Mouse (Mus musculus) heart, adult 11 months (tissue): Measurements from ENCODE around the gene Lalba.
"Not testable (repeated sequence)": the region's sequence is repeated elsewhere in the genome, so short reads cannot be mapped to it uniquely, and the experiment has no call there.

ENCODE experiments used
- DNase-seq: peaks from one replicate; pipeline ENCODE4 v3.0.0; 2022

The Lalba gene

GRCm38 (mm10) chr15:98482701-98483100 is at the start of gene Lalba:
Gene Lalba (minus strand): TSS chr15:98482721.
- peak; percentile 94 for DNase-seq

GRCm38 (mm10) chr15:98532281-98532680 is 49.8 kb upstream of the Lalba start:
- peak; percentile 90 for DNase-seq

GRCm38 (mm10) chr15:98528066-98528563 is 45.6 kb upstream of the Lalba start:
- DNase-seq: no peak

DNA sequence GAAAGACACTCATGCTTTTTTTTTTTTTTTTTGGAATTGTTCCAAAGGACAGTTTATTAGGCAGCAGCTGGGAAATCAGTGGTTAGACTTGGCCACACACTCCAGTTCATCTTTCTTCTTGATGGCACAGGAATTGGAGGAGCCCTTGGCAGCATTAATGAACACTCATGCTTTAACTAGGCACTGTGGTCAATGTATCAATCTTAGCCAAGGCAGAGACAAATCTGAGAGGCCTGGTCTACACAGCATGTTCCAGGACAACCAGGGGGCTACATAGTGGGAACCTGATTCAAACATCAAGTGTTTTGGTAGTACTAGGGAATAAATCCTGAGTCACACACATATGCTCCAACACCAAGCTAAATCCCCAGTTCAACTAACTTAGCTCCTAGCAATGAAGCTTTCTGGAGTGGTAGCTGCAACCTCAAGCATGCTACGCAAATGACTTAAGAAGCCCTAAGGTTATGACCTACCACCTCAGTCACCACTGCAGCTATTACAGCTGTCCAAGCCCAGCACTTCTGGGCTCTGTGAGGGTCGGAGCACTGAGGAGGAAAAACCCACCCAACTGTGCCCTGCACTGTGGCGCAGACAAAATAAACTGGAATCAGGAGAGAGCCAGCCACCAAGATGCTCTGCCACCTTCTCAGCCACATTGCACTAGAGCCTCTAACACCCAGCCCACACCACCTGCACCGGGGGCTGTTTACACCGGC is 44.7 kb upstream of the Lalba start:
- DNase-seq: no peak

DNA sequence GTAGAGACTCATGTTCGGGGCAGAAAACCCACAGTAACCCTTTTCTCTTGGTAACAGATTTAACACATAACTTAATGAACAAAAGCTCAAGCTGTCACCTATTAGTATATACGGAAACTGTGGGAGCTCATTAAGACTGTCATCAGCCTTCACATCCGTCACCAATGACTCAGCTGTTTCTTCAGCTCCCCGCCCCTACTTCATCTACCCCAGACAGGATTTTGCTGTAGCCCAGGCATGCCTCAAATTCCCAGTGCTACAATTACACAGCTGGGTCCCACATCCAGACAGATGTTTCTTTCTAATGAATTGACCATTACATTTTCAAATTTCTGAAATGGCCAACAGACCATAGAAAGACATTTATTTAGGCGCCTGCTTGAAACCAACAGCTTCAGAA is 43.5 kb upstream of the Lalba start:
- DNase-seq: no peak

- DNase-seq: no peak
Measured at GRCm38 (mm10) chr15:98521245-98521644, 38.7 kb upstream of the Lalba start.

GRCm38 (mm10) chr15:98517380-98518355 is 35.1 kb upstream of the Lalba start:
- peak; percentile 90 for DNase-seq

- not testable (repeated sequence) for DNase-seq
Measured at GRCm38 (mm10) chr15:98514845-98515244, 32.3 kb upstream of the Lalba start.

DNA sequence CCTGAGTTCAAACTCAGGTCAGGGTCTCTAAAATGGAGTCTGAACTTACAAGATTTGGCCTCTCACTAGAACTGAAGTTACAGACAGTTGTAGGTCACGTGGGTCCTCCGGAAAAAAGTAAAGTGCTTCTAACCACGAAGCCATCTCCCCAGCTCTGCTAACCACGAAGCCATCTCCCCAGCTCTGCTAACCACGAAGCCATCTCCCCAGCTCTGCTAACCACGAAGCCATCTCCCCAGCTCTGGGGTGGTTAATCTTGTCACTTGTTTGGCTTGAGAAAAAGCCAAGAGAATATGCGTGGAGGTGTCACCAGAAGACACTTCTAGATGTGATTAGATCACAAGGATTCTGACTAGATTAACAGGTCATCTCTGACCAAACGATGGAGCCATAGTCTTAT is 31.6 kb upstream of the Lalba start:
- peak; percentile 88 for DNase-seq

DNA sequence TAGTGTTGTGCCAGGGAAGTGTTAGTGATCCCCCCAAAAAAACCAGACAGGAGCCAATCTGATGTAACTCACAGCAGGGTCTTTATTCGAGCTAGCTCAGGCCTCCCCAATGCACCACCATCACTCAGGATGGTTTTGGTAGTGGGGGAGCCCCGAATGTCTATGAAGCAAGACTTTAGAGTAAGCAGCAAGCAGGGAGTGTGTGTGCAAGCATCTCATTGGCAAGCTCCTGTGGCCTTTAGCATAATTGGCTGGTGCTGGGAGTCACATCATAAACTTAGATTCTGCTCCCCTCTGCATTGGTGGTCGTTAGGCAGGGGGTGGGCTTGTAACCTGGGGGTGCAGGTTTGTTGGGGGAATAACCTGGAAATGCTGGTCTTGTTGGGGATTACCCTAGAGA is 31.2 kb upstream of the Lalba start:
- peak; percentile 88 for DNase-seq

DNA sequence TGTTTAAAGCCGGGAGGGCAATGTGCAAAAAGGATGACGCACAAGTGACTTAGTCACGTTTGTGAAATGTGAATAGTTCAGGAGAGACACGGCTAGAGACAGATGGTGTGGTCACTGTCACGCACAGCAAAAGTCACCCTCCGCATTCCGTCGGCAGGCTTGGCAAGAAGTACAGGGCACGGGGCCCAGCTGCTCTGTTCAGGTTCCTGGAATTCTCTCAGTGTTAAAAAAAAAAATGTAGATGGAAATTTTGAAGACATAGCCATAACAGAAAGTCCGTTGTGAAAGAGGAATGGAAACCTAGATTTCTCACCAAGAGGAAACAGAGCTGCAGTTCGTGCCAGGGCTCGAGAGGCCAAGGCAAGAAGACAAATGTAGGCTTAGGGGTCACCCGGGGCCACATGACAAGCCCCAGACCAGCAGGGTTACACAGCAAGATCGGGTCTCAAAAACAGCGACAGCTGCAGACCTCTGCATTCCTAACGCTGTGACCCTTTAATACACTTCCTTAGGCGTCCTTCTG is 30.3 kb upstream of the Lalba start:
- DNase-seq: peak; percentile 98

- peak; percentile 93 for DNase-seq
Measured at GRCm38 (mm10) chr15:98512232-98512631, 29.7 kb upstream of the Lalba start.

- DNase-seq: peak; percentile 96
Measured at GRCm38 (mm10) chr15:98511386-98511928, 28.9 kb upstream of the Lalba start.

DNA sequence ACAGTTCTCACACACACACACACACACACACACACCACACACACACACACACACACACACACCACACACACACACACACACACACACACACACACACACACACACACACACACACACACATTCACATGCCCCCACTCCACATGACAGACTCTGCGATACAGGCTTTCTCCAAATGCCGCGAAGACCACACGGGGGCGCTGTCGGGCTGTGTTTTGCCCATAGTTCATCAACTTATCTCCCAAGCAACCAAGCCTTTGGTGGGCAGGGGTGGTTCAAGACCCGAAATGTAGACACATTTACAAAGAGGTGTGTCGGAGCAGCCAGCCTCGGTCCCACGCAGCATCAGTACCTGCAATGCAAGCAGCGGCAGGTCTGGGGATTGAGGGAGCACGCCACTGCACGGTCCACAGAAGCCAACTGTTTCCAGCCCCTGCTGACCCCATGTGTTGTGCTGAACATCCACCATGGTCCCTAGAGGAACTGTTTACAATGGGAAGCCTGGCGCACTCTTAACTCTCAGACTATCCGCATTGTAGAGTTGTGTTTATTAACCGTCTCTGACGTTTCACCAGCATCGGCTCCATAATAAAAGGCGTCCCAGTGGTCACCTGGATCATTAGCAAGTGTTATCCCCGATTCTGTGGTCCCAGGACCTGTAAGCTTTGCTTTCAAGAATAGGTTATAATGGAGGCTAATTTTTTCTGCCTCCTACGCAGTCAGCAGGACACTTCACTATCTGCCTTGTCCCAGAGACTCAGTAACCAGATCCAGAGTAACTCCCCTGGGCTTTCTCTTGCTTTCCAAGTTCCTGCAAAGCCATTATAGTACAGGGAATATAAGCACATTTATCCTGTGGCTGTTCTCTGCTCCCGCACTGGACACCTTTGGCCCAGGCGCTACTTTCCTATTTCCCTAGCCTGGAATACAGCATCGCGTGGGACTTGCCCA is 28.2 kb upstream of the Lalba start:
- peak; percentile 95 for DNase-seq

- no peak for DNase-seq
Measured at GRCm38 (mm10) chr15:98509387-98509786, 26.9 kb upstream of the Lalba start.

GRCm38 (mm10) chr15:98507321-98507720 is 24.8 kb upstream of the Lalba start:
- no peak for DNase-seq

- peak; percentile 89 for DNase-seq
Measured at GRCm38 (mm10) chr15:98506253-98506957, 23.9 kb upstream of the Lalba start.

DNA sequence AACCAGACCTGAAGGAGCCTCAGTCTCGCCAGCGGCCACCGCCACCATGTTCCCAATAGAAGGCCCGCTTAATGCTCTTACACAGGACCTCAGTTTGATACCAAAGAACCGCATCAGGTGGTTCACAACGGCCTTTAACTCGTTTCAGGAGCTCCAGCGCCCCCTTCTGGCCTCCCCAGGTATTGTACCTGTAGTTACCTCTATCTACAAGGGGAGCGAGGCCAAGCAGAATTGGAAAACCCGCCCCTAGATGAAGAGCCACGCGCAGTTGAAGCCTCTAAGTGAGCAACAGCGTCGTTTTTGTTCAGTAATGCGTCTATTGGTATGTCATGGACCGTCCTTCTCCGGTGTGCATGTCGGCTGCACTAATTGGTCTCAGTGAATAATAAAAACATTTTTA is 22.0 kb upstream of the Lalba start:
- peak; percentile 92 for DNase-seq

DNA sequence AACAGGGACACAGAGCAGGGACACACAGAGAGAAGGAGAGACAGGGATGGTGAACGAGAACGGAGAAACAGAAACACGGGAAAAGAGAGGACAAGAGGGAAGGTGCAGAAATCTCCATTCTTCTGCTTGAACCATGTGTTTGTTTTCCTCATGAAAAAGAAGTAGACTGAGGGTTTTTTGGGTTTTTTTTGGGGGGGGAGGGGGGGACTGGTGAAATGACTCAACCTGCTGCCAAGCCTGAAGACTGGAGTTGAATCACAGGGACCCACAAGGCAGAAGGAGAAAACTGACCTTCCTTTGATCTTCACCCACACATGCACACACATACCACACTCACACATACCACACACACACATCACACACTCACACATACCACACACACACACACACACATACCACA is 20.8 kb upstream of the Lalba start:
- DNase-seq: no peak

- no peak for DNase-seq
Measured at GRCm38 (mm10) chr15:98497631-98498030, 15.1 kb upstream of the Lalba start.

DNA sequence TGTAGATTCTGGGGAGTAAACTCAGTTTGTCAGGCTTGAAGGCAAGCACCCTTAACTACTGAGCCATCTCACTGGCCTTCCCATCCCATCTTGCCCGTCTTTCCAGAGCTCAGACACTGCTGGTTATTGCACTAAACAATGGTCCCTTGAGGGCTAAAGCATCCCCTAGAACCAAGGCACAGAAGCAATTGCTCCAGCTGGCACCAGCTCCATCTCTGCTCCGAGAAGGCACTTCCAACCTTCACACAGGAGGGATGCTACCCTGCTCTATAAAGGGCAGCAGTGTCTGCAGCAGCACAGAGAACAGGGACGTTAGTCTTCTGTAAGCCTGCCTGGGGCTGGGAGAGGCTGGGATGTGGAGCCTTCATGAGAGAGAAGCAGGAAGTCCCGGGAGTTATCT is 9.6 kb upstream of the Lalba start, which contains the start of gene Olfr279:
TSS of gene Olfr279 (plus strand) at position 301 of the 400 bp plus-strand sequence.
- DNase-seq: peak; percentile 87
